Mouse (Mus musculus) stomach, embryonic 15.5 days (tissue): Measurements from ENCODE around the gene Pln. TPM values are rescaled to one million over a fixed set of nuclear protein-coding genes. Genes with fewer than 3 reads are reported as not detected.

Experiments used
- ATAC-seq: fragments of 200-750 bp; cut with Nextera tagmentation; 2 replicates; pipeline ENCODE4 v1.8.0; 2017; ENCODE audit warnings: low read depth, moderate number of reproducible peaks, moderate TSS enrichment; ENCODE audit not compliant: insufficient read depth, low FRiP score
- H3K27ac ChIP-seq: fragments of 300-500 bp; sonication (generic); 2 replicates; pipeline ENCODE4 v1.5.1; 2015; ENCODE audit warnings: mild to moderate bottlenecking, inconsistent platforms
- H3K27me3 ChIP-seq: fragments of 300-500 bp; sonication (generic); replicated peaks from 2 replicates; pipeline ENCODE4 v1.6.1; 2015; ENCODE audit warnings: inconsistent platforms
- H3K36me3 ChIP-seq: fragments of 300-500 bp; sonication (generic); 2 replicates; pipeline ENCODE4 v1.6.1; 2015; ENCODE audit warnings: inconsistent platforms
- H3K4me1 ChIP-seq: fragments of 300-500 bp; sonication (generic); 2 replicates; pipeline ENCODE4 v1.6.1; 2015; ENCODE audit warnings: inconsistent platforms
- H3K4me2 ChIP-seq: fragments of 300-500 bp; sonication (generic); 2 replicates; pipeline ENCODE4 v1.6.1; 2015; ENCODE audit warnings: mild to moderate bottlenecking, inconsistent platforms
- H3K4me3 ChIP-seq: fragments of 300-500 bp; sonication (generic); replicated peaks from 2 replicates; pipeline ENCODE4 v1.5.1; 2015; ENCODE audit warnings: inconsistent platforms
- H3K9ac ChIP-seq: fragments of 300-500 bp; sonication (generic); 2 replicates; pipeline ENCODE4 v1.6.1; 2015; ENCODE audit warnings: inconsistent platforms
- H3K9me3 ChIP-seq: fragments of 300-500 bp; sonication (generic); 2 replicates; pipeline ENCODE4 v1.6.1; 2016; ENCODE audit warnings: inconsistent platforms
- WGBS: fragments of 180-500 bp; shearing (Covaris S2); methylation state at CpG from one replicate; pipeline ENCODE4 v1.1.7; 2015; 5-methylcytosine and 5-hydroxymethylcytosine counted together
- polyA plus RNA-seq: library from polyadenylated mRNA; unstranded; fragments of >200 nt; fragmentation: Nextera tagmentation; extraction: Ambion mirVana; gene quantifications from 2 replicates; pipeline ENCODE4 v1.2.1, GENCODE M21; 2015

Gene Pln
- 5.5 TPM in 2 replicates for polyA plus RNA-seq

GRCm38 (mm10) chr10:53337162-53337923 is at the start of gene Pln:
Pln (plus strand) TSS chr10:53337667.
- no peak within 1 kb of the TSS for H3K9ac ChIP-seq
- H3K27ac ChIP-seq, result peak within 1 kb of the TSS; percentile 31; the same call in 1 of the 2 replicates
- no peaks in the 10 kb centered on the region for H3K27me3 ChIP-seq
- no peaks in the 10 kb centered on the region for H3K36me3 ChIP-seq
- ATAC-seq, result no peak
- H3K4me3 ChIP-seq, result no peak within 1 kb of the TSS
- H3K4me2 ChIP-seq, result no peak within 1 kb of the TSS
- H3K9me3 ChIP-seq, result no peaks in the 10 kb centered on the region
- H3K4me1 ChIP-seq, result peaks cover 3% of the 10 kb centered on the region; the same call in 1 of the 2 replicates
- 64% methylated on average over 6 of the region's 6 CpGs for WGBS

DNA sequence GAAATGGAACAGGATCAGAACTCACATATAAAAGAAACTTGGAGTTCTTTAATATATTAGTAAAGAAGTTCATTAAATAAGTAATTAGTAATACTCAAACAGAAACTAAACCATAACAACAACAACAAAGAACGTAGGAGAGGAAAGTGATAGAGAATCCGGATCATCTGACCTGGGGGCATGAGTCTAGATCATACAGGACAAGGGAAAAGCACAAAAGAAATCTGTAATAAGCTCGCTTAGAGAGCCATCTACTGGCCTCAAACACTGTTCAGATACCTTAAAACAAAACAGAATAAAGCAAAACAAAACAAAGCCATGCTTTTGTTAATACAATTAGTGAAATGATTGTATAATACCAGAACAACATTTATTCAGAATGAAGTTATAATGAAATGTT is 31.6 kb upstream of the Pln start:
- H3K27ac ChIP-seq, result no peak overlapping the region
- WGBS, result 54% methylated on average over 3 of the region's 3 CpGs
- ATAC-seq, result no peak
- H3K9ac ChIP-seq, result no peak overlapping the region
- H3K27me3 ChIP-seq, result no peaks in the 10 kb centered on the region
- no peak overlapping the region for H3K4me2 ChIP-seq
- no peak overlapping the region for H3K4me3 ChIP-seq
- H3K36me3 ChIP-seq, result no peaks in the 10 kb centered on the region
- H3K4me1 ChIP-seq, result no peaks in the 10 kb centered on the region
- H3K9me3 ChIP-seq, result no peaks in the 10 kb centered on the region; the same call in 1 of the 2 replicates

- no peak overlapping the region for H3K4me3 ChIP-seq
- no peaks in the 10 kb centered on the region; the same call in 1 of the 2 replicates for H3K9me3 ChIP-seq
- H3K9ac ChIP-seq, result no peak overlapping the region
- no peaks in the 10 kb centered on the region for H3K36me3 ChIP-seq
- 90% methylated on average over 3 of the region's 3 CpGs for WGBS
- no peaks in the 10 kb centered on the region for H3K4me1 ChIP-seq
- no peaks in the 10 kb centered on the region for H3K27me3 ChIP-seq
- H3K4me2 ChIP-seq, result no peak overlapping the region
- no peak for ATAC-seq
- H3K27ac ChIP-seq, result no peak overlapping the region
Measured at GRCm38 (mm10) chr10:53306674-53307073, 30.8 kb upstream of the Pln start.

DNA sequence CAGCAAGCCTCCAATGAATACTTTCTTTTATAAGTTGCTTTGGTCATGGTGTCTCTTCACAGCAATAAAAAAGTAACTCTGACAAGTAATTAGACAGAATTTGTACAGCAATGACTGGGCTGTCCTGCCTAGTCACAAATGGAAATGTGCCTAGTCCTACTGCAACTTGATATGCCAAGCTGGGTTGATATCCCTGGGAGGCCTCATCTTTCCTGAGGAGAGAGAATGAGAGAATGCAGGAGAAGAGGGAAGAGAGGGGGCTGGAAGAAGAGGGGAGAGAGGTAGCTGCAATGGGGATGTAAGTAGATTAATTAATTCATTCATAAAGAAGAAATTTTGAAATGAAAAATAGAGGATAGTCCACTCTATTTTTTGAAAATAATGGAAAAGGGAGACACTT is 14.1 kb upstream of the Pln start:
- Histone ChIP-seq H3K27me3 (no peaks in the 10 kb centered on the region), H3K4me3 (no peak overlapping the region), H3K9me3 (no peaks in the 10 kb centered on the region), H3K36me3 (0 out of 2 replicates have a peak, but pooled peaks cover 3% of the 10 kb centered on the region), H3K9ac (no peak overlapping the region), H3K27ac (no peak overlapping the region), H3K4me2 (no peak overlapping the region), H3K4me1 (no peaks in the 10 kb centered on the region)
- ATAC-seq, result no peak

DNA sequence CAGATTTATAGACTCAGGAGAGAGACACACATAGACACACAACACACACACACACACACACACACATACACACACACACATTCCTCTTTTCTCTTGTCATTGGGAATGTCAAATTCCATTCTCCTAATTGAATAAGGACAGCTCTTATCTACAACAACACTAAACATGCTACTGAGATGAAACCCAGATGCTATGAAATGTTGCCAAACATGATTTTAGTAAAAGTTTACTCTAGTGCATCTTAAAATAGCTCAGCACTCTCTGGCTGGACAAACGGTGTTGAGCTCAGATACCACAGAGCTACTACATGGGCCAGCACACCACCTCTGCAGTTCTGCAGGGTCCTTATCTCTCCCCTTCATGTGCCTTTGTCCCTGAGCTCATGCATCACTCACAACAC is 12.8 kb upstream of the Pln start:
- H3K27ac ChIP-seq, result peak overlapping the region; percentile 55; the same call in 1 of the 2 replicates

GRCm38 (mm10) chr10:53326367-53326766 is 11.1 kb upstream of the Pln start:
- no peak overlapping the region for H3K4me3 ChIP-seq
- H3K4me2 ChIP-seq, result no peak overlapping the region
- no peaks in the 10 kb centered on the region for H3K4me1 ChIP-seq
- no peaks in the 10 kb centered on the region for H3K9me3 ChIP-seq
- no peaks in the 10 kb centered on the region for H3K36me3 ChIP-seq
- H3K27ac ChIP-seq, result no peak overlapping the region
- ATAC-seq, result no peak
- H3K27me3 ChIP-seq, result no peaks in the 10 kb centered on the region
- H3K9ac ChIP-seq, result no peak overlapping the region

More for the DNA sequence above, 12.8 kb upstream of the Pln start:
- Histone ChIP-seq H3K36me3 (no peaks in the 10 kb centered on the region), H3K4me3 (no peak overlapping the region), H3K4me1 (no peaks in the 10 kb centered on the region), H3K27me3 (no peaks in the 10 kb centered on the region), H3K9me3 (no peaks in the 10 kb centered on the region), H3K9ac (no peak overlapping the region), H3K4me2 (no peak overlapping the region)
- 10% methylated on average over 1 of the region's 1 CpGs for WGBS
- ATAC-seq, result peak; percentile 82

GRCm38 (mm10) chr10:53329257-53329656 is 8.2 kb upstream of the Pln start:
- no peak for ATAC-seq
- H3K27me3 ChIP-seq, result no peaks in the 10 kb centered on the region
- no peak overlapping the region for H3K4me3 ChIP-seq
- H3K9ac ChIP-seq, result no peak overlapping the region
- H3K36me3 ChIP-seq, result no peaks in the 10 kb centered on the region
- no peak overlapping the region for H3K27ac ChIP-seq
- H3K4me1 ChIP-seq, result no peaks in the 10 kb centered on the region
- H3K4me2 ChIP-seq, result no peak overlapping the region
- no peaks in the 10 kb centered on the region for H3K9me3 ChIP-seq
- WGBS, result 64% methylated on average over 3 of the region's 3 CpGs

DNA sequence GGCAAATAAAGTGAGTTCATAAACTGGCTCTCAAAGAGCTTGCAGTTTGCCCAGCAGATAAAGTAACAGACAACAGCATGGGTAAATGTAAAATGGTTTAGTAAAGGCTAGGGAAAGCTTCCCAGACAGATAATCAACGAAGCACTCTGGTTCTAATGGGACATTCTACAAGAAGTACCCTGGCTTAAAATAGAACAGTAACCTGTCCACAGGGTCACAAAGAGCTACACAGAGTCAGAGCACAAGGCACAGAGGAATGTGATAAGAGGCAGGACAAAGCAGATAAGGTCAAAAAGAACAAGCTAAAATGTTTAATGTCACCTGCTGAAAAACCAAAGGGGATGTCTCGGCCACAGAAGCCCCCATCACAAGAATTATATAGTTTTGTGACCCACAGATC is 4.7 kb upstream of the Pln start:
- no peaks in the 10 kb centered on the region for H3K27me3 ChIP-seq
- peaks cover 3% of the 10 kb centered on the region; the same call in 1 of the 2 replicates for H3K4me1 ChIP-seq
- no peak overlapping the region for H3K27ac ChIP-seq
- 48% methylated on average over 2 of the region's 2 CpGs for WGBS
- H3K9ac ChIP-seq, result no peak overlapping the region
- no peak for ATAC-seq
- H3K4me2 ChIP-seq, result no peak overlapping the region
- no peaks in the 10 kb centered on the region for H3K36me3 ChIP-seq
- H3K9me3 ChIP-seq, result no peaks in the 10 kb centered on the region
- H3K4me3 ChIP-seq, result no peak overlapping the region

DNA sequence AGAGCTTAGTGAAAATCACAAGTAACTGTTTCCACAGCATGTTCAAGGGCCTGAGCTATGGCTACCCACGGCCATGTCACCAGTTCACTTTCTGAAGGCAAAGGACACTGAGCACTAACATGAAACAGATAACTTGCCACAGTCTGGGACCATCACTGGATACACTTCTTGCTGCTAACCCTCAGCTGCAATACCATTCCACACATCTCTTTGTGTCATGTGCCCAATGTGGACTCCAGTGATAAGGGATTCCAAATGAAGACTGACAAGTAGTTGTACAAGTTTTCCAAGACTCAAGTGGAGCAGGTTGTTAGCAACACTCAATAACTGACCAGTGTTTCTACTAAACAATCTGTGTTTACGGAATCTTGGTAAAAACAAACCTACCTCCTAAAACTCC is 2.2 kb upstream of the Pln start:
- ATAC-seq, result no peak
- H3K4me1 ChIP-seq, result peaks cover 3% of the 10 kb centered on the region; the same call in 1 of the 2 replicates

GRCm38 (mm10) chr10:53335974-53336373 is 1.5 kb upstream of the Pln start:
- Histone ChIP-seq H3K27me3 (no peaks in the 10 kb centered on the region), H3K27ac (peak overlapping the region; percentile 31; the same call in 1 of the 2 replicates), H3K9ac (no peak overlapping the region), H3K4me1 (peaks cover 3% of the 10 kb centered on the region; the same call in 1 of the 2 replicates), H3K4me3 (no peak overlapping the region), H3K9me3 (no peaks in the 10 kb centered on the region), H3K4me2 (no peak overlapping the region), H3K36me3 (no peaks in the 10 kb centered on the region)
- peak; percentile 73 for ATAC-seq
- 67% methylated on average over 3 of the region's 3 CpGs for WGBS

More for the DNA sequence above, 2.2 kb upstream of the Pln start:
- Histone ChIP-seq H3K27me3 (no peaks in the 10 kb centered on the region), H3K4me2 (no peak overlapping the region), H3K9ac (no peak overlapping the region), H3K9me3 (no peaks in the 10 kb centered on the region), H3K36me3 (no peaks in the 10 kb centered on the region), H3K4me3 (no peak overlapping the region), H3K27ac (no peak overlapping the region)
- 81% methylated on average over 2 of the region's 2 CpGs for WGBS

DNA sequence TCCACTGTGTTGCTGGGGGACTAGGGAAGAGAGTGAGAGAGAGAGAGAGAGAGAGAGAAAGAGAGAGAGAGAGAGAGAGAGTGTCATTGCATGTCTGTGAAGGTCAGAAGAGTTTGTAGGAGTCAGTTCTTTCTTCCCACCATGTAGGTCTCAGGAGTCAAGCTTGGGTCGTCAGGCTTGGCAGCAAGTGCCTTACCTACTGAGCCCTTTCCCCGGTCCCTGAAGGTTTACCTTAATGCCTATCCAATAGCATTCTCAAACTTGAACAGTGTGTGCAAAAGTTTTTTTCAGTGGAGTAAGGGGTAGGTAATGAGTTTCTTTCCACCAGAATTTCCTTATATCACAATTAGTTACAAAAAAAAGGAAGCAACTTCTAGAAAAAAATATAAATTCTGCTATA is 1.6 kb downstream of the Pln start:
- Histone ChIP-seq H3K4me2 (no peak overlapping the region), H3K9ac (no peak overlapping the region), H3K4me1 (peaks cover 7% of the 10 kb centered on the region; the same call in 1 of the 2 replicates), H3K36me3 (no peaks in the 10 kb centered on the region), H3K27me3 (no peaks in the 10 kb centered on the region), H3K4me3 (no peak overlapping the region), H3K9me3 (no peaks in the 10 kb centered on the region), H3K27ac (no peak overlapping the region)
- ATAC-seq, result no peak
- 55% methylated on average over 2 of the region's 2 CpGs for WGBS

- Histone ChIP-seq H3K27me3 (no peaks in the 10 kb centered on the region), H3K9ac (no peak overlapping the region), H3K4me1 (0 out of 2 replicates have a peak, but pooled peaks cover 4% of the 10 kb centered on the region), H3K4me2 (no peak overlapping the region), H3K36me3 (no peaks in the 10 kb centered on the region), H3K27ac (no peak overlapping the region), H3K4me3 (no peak overlapping the region), H3K9me3 (no peaks in the 10 kb centered on the region)
- 80% methylated on average over 7 of the region's 7 CpGs for WGBS
- no peak for ATAC-seq
Measured at GRCm38 (mm10) chr10:53341288-53341965, 4.0 kb downstream of the Pln start.
